Mouse (Mus musculus): ENCODE measurements around the gene Prr7. TPM values are rescaled to one million over a fixed set of nuclear protein-coding genes. Genes with fewer than 3 reads are reported as not detected.

Prr7 gene
- total and polyA plus RNA-seq, 2 experiments from 2014 or later = 0.08 to 3.6 TPM

DNA sequence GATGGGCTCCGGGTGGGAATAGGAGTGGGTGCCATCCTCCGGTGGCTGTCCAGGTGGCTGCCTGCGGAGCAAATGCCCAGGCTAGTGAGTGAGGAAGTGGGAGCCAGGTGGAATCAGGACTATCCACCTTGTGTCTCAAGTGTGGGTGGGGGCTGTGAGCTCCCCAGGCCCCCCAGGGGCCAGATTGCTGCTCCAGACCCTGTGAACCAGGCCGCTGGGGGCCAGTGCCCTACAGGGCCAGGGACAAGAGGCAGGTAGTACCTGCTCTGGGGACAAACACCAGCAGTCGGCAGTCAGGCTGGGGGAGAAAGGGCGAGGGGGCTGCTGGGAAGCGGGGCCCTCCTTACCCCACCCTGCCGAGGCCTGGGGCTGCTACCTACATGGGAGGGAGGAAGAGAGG lies 12.2 kb downstream of the Prr7 start:
- peaks cover 40% of the 10 kb centered on the region for H3K36me3 ChIP-seq (replicated peaks; ENCODE audit: control insufficient read depth, insufficient read depth, low read length)
- H3K4me1 ChIP-seq (ENCODE audit: control insufficient read depth, insufficient read depth) = peaks cover under 1% of the 10 kb centered on the region; the same call in 1 of the 2 replicates
- H3K27me3 ChIP-seq (ENCODE audit: control insufficient read depth, insufficient read depth, low read length) = peaks cover 70% of the 10 kb centered on the region
- 93% methylated on average over 8 of the region's 8 CpGs for whole genome bisulfite sequencing
- no peak overlapping the region for H3K4me2 ChIP-seq (ENCODE audit: low read depth, low read length)
- ATAC-seq (ENCODE audit: insufficient read depth, low read depth) (no peak), DNase-seq (ENCODE audit: low spot score) (no peak)
- no peaks in the 10 kb centered on the region for H3K9me3 ChIP-seq (replicated peaks; ENCODE audit: control insufficient read depth, low read length)
- H3K9ac ChIP-seq (replicated peaks; ENCODE audit: low read depth, low read length) = no peak overlapping the region
- no peak overlapping the region for H3K27ac ChIP-seq (ENCODE audit: low read depth)
- TF ChIP-seq CTCF (IDR thresholded peaks at IDR 0.05; ENCODE audit: low read depth) (no peak), EP300 (IDR thresholded peaks at IDR 0.05; ENCODE audit: low read depth) (no peak)
- no peak overlapping the region for H3K4me3 ChIP-seq (ENCODE audit: low read depth, low read length)

- H3K27ac ChIP-seq (ENCODE audit: low read depth) = no peak overlapping the region
- no peaks in the 10 kb centered on the region for H3K4me1 ChIP-seq (ENCODE audit: control insufficient read depth, insufficient read depth)
- ATAC-seq (ENCODE audit: insufficient read depth, low read depth) (no peak), DNase-seq (ENCODE audit: low spot score) (no peak)
- peaks cover 66% of the 10 kb centered on the region for H3K27me3 ChIP-seq (ENCODE audit: control insufficient read depth, insufficient read depth, low read length)
- H3K36me3 ChIP-seq (replicated peaks; ENCODE audit: control insufficient read depth, insufficient read depth, low read length) = peaks cover 42% of the 10 kb centered on the region
- 67% methylated on average over 16 of the region's 16 CpGs for WGBS
- no peak for TF ChIP-seq EP300 (IDR thresholded peaks at IDR 0.05; ENCODE audit: low read depth)
- no peak for TF ChIP-seq CTCF (IDR thresholded peaks at IDR 0.05; ENCODE audit: low read depth)
- no peak overlapping the region for H3K4me2 ChIP-seq (ENCODE audit: low read depth, low read length)
- H3K9me3 ChIP-seq (replicated peaks; ENCODE audit: control insufficient read depth, low read length) = no peaks in the 10 kb centered on the region
- no peak overlapping the region for H3K9ac ChIP-seq (replicated peaks; ENCODE audit: low read depth, low read length)
- no peak overlapping the region for H3K4me3 ChIP-seq (ENCODE audit: low read depth, low read length)
These were observed 13.4 kb downstream of the Prr7 start for GRCm38 (mm10) chr13:55477492-55477891.

DNA sequence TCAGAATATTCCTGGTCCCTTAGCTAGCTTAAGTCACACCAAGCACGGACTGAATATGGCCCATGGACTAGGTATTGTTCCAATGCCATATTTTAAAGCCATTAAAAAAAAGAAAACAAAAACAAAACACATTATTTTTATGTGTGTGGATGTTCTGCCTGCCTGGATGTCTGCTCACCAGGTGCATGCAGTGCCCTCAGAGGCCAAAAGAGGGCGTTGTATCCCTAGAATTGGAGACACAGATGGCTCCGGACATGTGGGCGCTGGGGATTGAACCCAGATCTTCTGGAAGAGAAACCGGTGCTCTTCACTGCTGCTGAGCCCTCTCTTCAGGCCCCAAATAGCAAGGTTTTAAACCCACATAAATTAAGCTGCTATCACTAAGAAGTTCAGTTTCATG lies 14.0 kb downstream of the Prr7 start:
- ATAC-seq (ENCODE audit: insufficient read depth, low read depth) (no peak), DNase-seq (ENCODE audit: low spot score) (no peak)
- Histone ChIP-seq H3K4me3 (ENCODE audit: low read depth, low read length) (no peak overlapping the region), H3K4me1 (ENCODE audit: control insufficient read depth, insufficient read depth) (no peaks in the 10 kb centered on the region), H3K27me3 (ENCODE audit: control insufficient read depth, insufficient read depth, low read length) (peaks cover 64% of the 10 kb centered on the region), H3K9ac (replicated peaks; ENCODE audit: low read depth, low read length) (no peak overlapping the region), H3K27ac (ENCODE audit: low read depth) (peak overlapping the region; percentile 60; the same call in 1 of the 2 replicates), H3K36me3 (replicated peaks; ENCODE audit: control insufficient read depth, insufficient read depth, low read length) (peaks cover 42% of the 10 kb centered on the region), H3K4me2 (ENCODE audit: low read depth, low read length) (no peak overlapping the region), H3K9me3 (replicated peaks; ENCODE audit: control insufficient read depth, low read length) (no peaks in the 10 kb centered on the region)
- peak; percentile 35; the same call in 1 of the 2 replicates for TF ChIP-seq CTCF (IDR thresholded peaks at IDR 0.05; ENCODE audit: low read depth)
- TF ChIP-seq EP300 (IDR thresholded peaks at IDR 0.05; ENCODE audit: low read depth) = no peak
- WGBS = 61% methylated on average over 5 of the region's 5 CpGs

DNA sequence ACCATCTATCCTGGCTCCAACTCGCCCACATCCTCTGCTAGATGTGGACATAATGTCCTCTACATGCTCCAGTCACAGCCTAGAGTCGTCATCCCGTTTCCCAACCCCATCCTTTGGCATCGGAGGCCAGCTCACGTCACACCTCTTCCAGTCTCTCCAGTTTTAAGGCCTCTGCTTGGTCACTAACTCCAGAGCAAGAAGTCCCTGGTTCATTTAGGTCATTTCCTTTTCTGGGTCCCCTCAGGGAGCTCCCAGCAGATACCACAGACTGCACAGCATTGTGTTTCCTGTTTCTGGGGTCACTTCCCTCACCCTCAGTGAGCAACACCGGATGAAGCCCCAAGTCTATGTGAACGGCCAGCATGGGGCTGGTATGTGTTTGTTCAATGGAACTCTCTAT lies 14.9 kb downstream of the Prr7 start:
- TF ChIP-seq CTCF (IDR thresholded peaks at IDR 0.05; ENCODE audit: low read depth) = no peak
- TF ChIP-seq EP300 (IDR thresholded peaks at IDR 0.05; ENCODE audit: low read depth) = 0 out of 2 replicates have a peak, but pooled peaks have one; percentile 28
- ATAC-seq (ENCODE audit: insufficient read depth, low read depth) = peak; percentile 57
- H3K27me3 ChIP-seq (ENCODE audit: control insufficient read depth, insufficient read depth, low read length) = peaks cover 64% of the 10 kb centered on the region
- peak overlapping the region; percentile 60 for H3K27ac ChIP-seq (ENCODE audit: low read depth)
- 0 out of 2 replicates have a peak, but pooled peaks cover 2% of the 10 kb centered on the region for H3K4me1 ChIP-seq (ENCODE audit: control insufficient read depth, insufficient read depth)
- WGBS = 66% methylated on average over 7 of the region's 7 CpGs
- peaks cover 42% of the 10 kb centered on the region for H3K36me3 ChIP-seq (replicated peaks; ENCODE audit: control insufficient read depth, insufficient read depth, low read length)
- H3K9ac ChIP-seq (replicated peaks; ENCODE audit: low read depth, low read length) = no peak overlapping the region
- peak; percentile 67 for DNase-seq (ENCODE audit: low spot score)
- H3K4me3 ChIP-seq (ENCODE audit: low read depth, low read length) = no peak overlapping the region
- no peak overlapping the region for H3K4me2 ChIP-seq (ENCODE audit: low read depth, low read length)
- H3K9me3 ChIP-seq (replicated peaks; ENCODE audit: control insufficient read depth, low read length) = no peaks in the 10 kb centered on the region

DNA sequence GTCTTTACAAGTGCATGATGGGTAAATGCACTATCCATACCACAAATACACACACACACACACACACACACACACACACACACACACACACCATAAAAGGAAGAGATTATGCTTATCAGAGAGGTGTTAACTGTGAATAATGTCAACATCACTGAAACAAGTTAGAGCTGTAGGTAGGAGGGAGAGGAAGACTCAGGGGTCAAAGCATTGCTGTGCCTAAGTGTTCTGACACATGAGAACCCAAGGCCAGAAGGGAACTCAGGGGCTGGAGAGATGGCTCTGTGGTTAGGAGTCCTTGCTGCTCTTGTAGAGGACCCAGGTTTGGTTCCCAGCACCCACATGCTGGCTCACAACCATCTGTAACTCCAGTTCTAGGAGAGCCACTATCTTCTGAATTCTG lies 15.9 kb downstream of the Prr7 start:
- 0 out of 2 replicates have a peak, but pooled peaks cover 4% of the 10 kb centered on the region for H3K4me1 ChIP-seq (ENCODE audit: control insufficient read depth, insufficient read depth)
- H3K27me3 ChIP-seq (ENCODE audit: control insufficient read depth, insufficient read depth, low read length) = peaks cover 65% of the 10 kb centered on the region
- peaks cover 37% of the 10 kb centered on the region for H3K36me3 ChIP-seq (replicated peaks; ENCODE audit: control insufficient read depth, insufficient read depth, low read length)
- H3K4me3 ChIP-seq (ENCODE audit: low read depth, low read length) = no peak overlapping the region
- ATAC-seq (ENCODE audit: insufficient read depth, low read depth) (no peak), DNase-seq (ENCODE audit: low spot score) (no peak)
- no peak overlapping the region for H3K27ac ChIP-seq (ENCODE audit: low read depth)
- TF ChIP-seq CTCF (IDR thresholded peaks at IDR 0.05; ENCODE audit: low read depth) = no peak
- TF ChIP-seq EP300 (IDR thresholded peaks at IDR 0.05; ENCODE audit: low read depth) = no peak
- H3K9me3 ChIP-seq (replicated peaks; ENCODE audit: control insufficient read depth, low read length) = no peaks in the 10 kb centered on the region
- H3K9ac ChIP-seq (replicated peaks; ENCODE audit: low read depth, low read length) = no peak overlapping the region
- no peak overlapping the region for H3K4me2 ChIP-seq (ENCODE audit: low read depth, low read length)

GRCm38 (mm10) chr13:55482542-55482941 lies 18.5 kb downstream of the Prr7 start:
- WGBS = 53% methylated on average over 7 of the region's 7 CpGs
- Histone ChIP-seq H3K27ac (ENCODE audit: low read depth) (peak overlapping the region; percentile 63), H3K36me3 (replicated peaks; ENCODE audit: control insufficient read depth, insufficient read depth, low read length) (peaks cover 20% of the 10 kb centered on the region), H3K9ac (replicated peaks; ENCODE audit: low read depth, low read length) (no peak overlapping the region), H3K9me3 (replicated peaks; ENCODE audit: control insufficient read depth, low read length) (no peaks in the 10 kb centered on the region), H3K27me3 (ENCODE audit: control insufficient read depth, insufficient read depth, low read length) (peaks cover 70% of the 10 kb centered on the region), H3K4me1 (ENCODE audit: control insufficient read depth, insufficient read depth) (0 out of 2 replicates have a peak, but pooled peaks cover 4% of the 10 kb centered on the region), H3K4me2 (ENCODE audit: low read depth, low read length) (no peak overlapping the region), H3K4me3 (ENCODE audit: low read depth, low read length) (no peak overlapping the region)
- DNase-seq (ENCODE audit: low spot score) (peak; percentile 39), ATAC-seq (ENCODE audit: insufficient read depth, low read depth) (peak; percentile 25; the same call in 1 of the 2 replicates)
- no peak for TF ChIP-seq CTCF (IDR thresholded peaks at IDR 0.05; ENCODE audit: low read depth)
- no peak for TF ChIP-seq EP300 (IDR thresholded peaks at IDR 0.05; ENCODE audit: low read depth)

All from heart, postnatal 0 days (tissue).